Mouse (Mus musculus) urinary bladder, postnatal 36 days (tissue): Measurements from ENCODE around the gene Zfp1.

Experiments
- DNase-seq, 2 experiments: peaks; one replicate each; pipeline ENCODE4 v3.0.0; 2022; ENCODE audit warnings: low spot score in 2 of 2, mixed read lengths in 1 of 2

The Zfp1 gene

GRCm38 (mm10) chr8:111713291-111713690 lies 70.1 kb downstream of the Zfp1 start:
- DNase-seq = no peak

- no peak for DNase-seq
Observed at GRCm38 (mm10) chr8:111713817-111714216, 70.6 kb downstream of the Zfp1 start.

GRCm38 (mm10) chr8:111714295-111714694 lies 71.1 kb downstream of the Zfp1 start:
- DNase-seq = no peak

- DNase-seq = no peak
Observed at GRCm38 (mm10) chr8:111715514-111715913, 72.3 kb downstream of the Zfp1 start.

GRCm38 (mm10) chr8:111716603-111717487 lies 73.6 kb downstream of the Zfp1 start:
- peak in 1 of 2 experiments; percentile 47 for DNase-seq

- DNase-seq = no peak
Observed at GRCm38 (mm10) chr8:111717488-111717792, 74.2 kb downstream of the Zfp1 start.

GRCm38 (mm10) chr8:111717866-111718265 lies 74.7 kb downstream of the Zfp1 start:
- no peak for DNase-seq

GRCm38 (mm10) chr8:111718937-111719336 lies 75.7 kb downstream of the Zfp1 start:
- no peak for DNase-seq

GRCm38 (mm10) chr8:111720115-111720544 lies 76.9 kb downstream of the Zfp1 start:
- DNase-seq = no peak
